Mouse (Mus musculus): Measurements from ENCODE around the gene Cdhr3. TPM values are rescaled to one million over a fixed set of nuclear protein-coding genes. Genes with fewer than 3 reads are reported as not detected.
A peak's percentile ranks its signal among the peaks of the same experiment; 100 is the strongest.

The Cdhr3 gene
- total RNA-seq (2021): 1 to 10 TPM; 2.1 to 2.7 TPM
- long read RNA-seq, experiment 1: 0 reads
- long read RNA-seq, experiment 2, partial matches to known transcripts: 2 of 2 reads
- long read RNA-seq, experiment 2, other reads (novel, unspliced or antisense): 0 of 2 reads

DNA sequence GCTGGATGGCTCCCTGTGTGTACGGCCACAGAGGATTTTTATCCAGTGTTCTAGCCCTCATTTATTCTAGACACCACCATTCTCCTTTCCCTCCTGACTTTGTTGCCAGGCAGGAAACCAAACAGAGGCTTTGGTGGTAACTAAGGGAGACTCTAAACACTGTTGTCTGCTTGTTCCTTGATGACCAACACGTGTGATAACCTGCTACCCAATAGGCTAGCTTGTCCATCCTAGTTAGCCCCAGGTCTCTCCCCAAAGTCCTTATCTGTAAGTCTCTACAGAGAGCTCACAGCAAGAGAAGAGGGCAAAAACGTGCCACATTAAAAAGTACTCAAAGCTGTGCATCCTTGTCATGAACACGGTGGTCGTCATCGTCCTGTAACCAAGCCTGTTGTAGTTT, at the start of gene Cdhr3:
TSS of gene Cdhr3 (minus strand) at position 101 of the 400 bp plus-strand sequence.
- Histone ChIP-seq H3K4me3 (no peak within 1 kb of the TSS), H3K27ac (no peak within 1 kb of the TSS)
- TF ChIP-seq CTCF (conservative IDR thresholded peaks at IDR 0.05): no peak
- DNase-seq (ENCODE audit: low spot score in 2 of 2): no peak

- Histone ChIP-seq H3K4me3 (no peak overlapping the region), H3K27ac (no peak overlapping the region)
- DNase-seq (ENCODE audit: low spot score in 2 of 2): no peak
- TF ChIP-seq CTCF (conservative IDR thresholded peaks at IDR 0.05): no peak
Measured at GRCm38 (mm10) chr12:33139083-33139482, 46.4 kb upstream of the Cdhr3 start.

DNA sequence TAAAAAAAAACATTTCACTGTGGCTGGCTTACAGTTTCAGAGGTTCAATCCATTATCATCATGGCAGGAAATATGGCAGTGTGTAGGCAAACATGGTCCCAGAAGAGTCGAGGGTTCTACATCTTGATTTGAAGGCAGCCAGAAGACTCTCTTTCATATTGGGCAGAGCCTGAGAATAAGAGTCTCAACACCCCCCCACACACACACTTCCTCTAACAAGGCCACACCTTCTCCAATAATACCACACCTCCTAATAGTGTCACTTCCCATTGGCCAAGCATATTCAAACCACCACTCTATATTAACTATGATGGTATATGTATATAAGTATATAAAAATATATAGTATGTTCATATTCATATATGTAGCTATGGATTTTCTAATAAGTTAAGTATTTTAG, 45.2 kb upstream of the Cdhr3 start:
- Histone ChIP-seq H3K4me3 (no peak overlapping the region), H3K27ac (no peak overlapping the region)
- no peak for TF ChIP-seq CTCF (conservative IDR thresholded peaks at IDR 0.05)
- DNase-seq (ENCODE audit: low spot score in 2 of 2): no peak

GRCm38 (mm10) chr12:33131796-33132195, 39.1 kb upstream of the Cdhr3 start:
- Histone ChIP-seq H3K4me3 (no peak overlapping the region), H3K27ac (peak overlapping the region; percentile 74)
- TF ChIP-seq CTCF (conservative IDR thresholded peaks at IDR 0.05): no peak
- no peak for DNase-seq (ENCODE audit: low spot score in 2 of 2)

DNA sequence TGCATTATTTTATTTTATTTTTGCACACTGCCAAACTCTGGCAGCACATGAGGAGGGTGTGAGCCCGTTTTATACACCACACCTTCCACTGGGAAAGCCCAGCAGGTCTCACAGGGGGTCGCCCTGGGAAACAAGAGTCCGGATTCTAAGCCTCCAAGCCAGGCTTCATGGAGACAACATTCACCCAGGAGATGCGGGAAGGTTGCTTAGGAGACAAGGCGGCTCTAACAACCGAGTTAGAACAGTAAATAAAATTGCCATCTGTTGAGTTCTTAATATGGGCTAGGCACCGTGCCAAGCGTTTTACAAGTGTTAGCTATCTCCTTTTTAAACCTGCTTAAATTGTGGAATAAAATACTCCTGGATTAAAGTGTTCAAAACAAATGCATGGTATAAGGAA, 37.7 kb upstream of the Cdhr3 start:
- no peak for TF ChIP-seq CTCF (conservative IDR thresholded peaks at IDR 0.05)
- Histone ChIP-seq H3K27ac (peak overlapping the region; percentile 94), H3K4me3 (peak overlapping the region; percentile 22; the same call in 1 of the 2 replicates)
- DNase-seq (ENCODE audit: low spot score in 2 of 2): peak; percentile 65 to 80

DNA sequence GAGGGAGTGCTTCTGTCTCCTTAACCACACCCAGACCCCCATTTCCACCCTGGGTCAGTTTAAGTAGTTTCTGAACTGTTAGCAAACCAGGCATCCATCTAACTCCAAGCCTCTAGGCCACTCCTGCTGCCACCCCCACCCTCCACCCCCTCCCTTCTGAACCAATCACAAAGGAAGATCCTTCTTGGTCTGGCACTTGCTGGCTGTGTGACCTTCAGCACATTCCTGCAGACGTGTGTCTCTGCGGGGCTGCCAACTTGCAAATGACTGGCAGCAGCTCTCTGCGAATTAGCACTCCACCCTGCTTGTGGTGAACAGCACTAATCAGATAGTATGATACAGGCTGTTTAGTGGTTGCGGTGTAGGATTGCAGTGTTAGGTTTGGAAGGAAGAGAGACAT, 36.7 kb upstream of the Cdhr3 start:
- no peak for DNase-seq (ENCODE audit: low spot score in 2 of 2)
- peak overlapping the region; percentile 71 for H3K27ac ChIP-seq
- H3K4me3 ChIP-seq: no peak overlapping the region
- TF ChIP-seq CTCF (conservative IDR thresholded peaks at IDR 0.05): no peak

GRCm38 (mm10) chr12:33128702-33129101, 36.0 kb upstream of the Cdhr3 start:
- Histone ChIP-seq H3K4me3 (no peak overlapping the region), H3K27ac (peak overlapping the region; percentile 71)
- TF ChIP-seq CTCF (conservative IDR thresholded peaks at IDR 0.05): no peak
- no peak for DNase-seq (ENCODE audit: low spot score in 2 of 2)

DNA sequence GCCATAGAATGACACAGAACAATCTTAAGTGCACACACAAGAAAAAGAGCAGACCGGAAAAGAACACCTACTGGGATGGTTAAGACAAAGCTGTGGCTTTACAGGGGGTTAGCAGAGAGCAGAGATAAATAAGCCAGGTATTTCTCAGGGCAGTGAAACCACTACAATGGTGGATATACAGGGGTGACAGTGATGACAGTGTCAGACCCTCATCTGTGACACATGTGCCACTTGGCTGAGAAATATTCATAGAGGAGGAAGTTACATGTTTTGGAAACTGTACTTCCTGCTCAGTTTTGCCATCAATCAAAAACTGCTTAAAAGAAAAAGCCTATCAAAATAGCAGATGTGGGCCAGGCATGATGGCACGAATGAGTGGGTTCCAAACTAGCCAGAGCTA, 35.4 kb upstream of the Cdhr3 start:
- TF ChIP-seq CTCF (conservative IDR thresholded peaks at IDR 0.05): no peak
- no peak for DNase-seq (ENCODE audit: low spot score in 2 of 2)

DNA sequence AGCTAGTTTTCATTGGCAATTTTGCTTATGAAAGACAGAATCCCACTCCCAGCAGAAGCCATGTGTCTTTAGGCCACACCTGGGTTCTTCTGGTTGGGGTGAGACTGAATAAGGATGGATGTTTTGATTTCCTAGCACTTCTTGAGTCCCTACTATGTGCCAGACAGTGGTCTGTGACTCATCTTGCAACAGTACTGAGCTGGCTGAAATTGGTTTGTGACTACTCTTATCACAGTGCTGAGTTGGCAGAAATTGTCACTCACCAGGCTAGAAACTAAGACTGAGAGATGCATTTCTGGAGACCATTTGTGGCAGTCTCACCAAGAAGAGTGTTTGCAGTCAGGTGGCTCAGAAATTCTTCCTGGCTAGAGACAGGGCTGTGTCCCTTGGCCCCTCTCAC, 33.6 kb upstream of the Cdhr3 start:
- Histone ChIP-seq H3K27ac (no peak overlapping the region; the same call in 1 of the 2 replicates), H3K4me3 (no peak overlapping the region)
- DNase-seq (ENCODE audit: low spot score in 2 of 2): no peak
- no peak for TF ChIP-seq CTCF (conservative IDR thresholded peaks at IDR 0.05)

More for the DNA sequence above, 35.4 kb upstream of the Cdhr3 start:
- Histone ChIP-seq H3K27ac (no peak overlapping the region), H3K4me3 (no peak overlapping the region)

GRCm38 (mm10) chr12:33125594-33126227, 33.0 kb upstream of the Cdhr3 start:
- DNase-seq (ENCODE audit: low spot score in 2 of 2): no peak
- Histone ChIP-seq H3K27ac (peak overlapping the region; percentile 55; the same call in 1 of the 2 replicates), H3K4me3 (no peak overlapping the region)
- no peak for TF ChIP-seq CTCF (conservative IDR thresholded peaks at IDR 0.05)

DNA sequence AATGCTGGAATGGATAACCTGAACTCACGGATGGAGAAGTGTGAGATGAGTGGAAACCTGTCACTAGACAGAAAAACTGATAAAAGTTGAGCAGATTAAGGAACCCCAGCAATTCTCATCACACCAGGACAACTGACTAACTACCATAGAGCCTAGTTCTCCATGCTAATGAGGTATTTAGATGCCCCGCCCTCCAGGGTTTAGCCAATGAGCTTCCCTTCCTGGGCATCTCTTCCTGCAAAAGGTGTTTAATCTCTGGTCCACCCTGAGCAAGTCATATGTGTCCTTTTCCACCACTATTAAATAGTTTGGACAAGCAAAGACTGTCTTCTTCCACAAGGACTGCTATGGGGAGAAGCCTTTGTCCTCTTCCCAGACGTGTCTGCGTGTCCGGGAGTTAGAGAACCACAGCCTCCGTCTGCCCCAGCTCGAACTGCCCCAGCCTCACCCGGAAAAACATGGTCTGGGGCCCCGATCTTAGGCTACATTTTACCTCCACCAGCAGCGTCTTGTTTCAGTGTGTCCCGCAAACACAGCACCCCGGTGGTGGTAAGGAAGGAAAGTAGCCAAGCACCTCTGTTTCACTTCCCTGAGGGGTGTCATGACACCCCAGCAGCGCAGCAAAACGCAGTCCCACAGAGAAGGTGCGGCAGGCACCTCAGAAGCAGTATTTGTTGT, 26.1 kb upstream of the Cdhr3 start:
- Histone ChIP-seq H3K27ac (no peak overlapping the region), H3K4me3 (no peak overlapping the region)
- no peak for DNase-seq (ENCODE audit: low spot score in 2 of 2)
- TF ChIP-seq CTCF (conservative IDR thresholded peaks at IDR 0.05): no peak

DNA sequence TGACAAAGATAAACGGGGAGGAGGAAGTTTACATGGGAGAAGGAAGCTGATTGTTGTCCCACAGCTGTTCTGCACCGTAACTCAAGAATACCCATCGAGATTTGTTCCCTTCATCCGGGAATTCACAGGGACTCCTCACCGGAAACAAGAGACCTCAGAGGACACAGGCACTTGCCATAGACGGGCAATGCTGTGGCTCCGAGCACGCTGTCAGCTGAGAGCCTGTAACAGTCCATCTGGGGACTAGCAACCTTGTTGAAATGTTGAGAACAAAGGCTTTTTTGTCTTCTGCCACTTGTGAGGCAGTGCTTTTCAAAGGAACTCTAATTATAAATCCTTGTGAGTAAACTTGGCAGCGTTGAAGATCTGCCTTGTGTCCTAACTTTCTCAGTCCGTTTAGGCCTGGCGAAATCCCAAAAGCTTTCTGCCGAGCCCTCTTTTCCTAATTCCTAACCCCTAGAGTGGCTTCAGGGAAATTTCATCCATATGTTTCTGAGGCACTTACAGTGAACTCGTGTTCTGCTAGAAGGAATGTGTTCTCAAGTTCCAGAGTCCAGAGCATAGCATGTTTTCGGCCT, 18.3 kb upstream of the Cdhr3 start:
- TF ChIP-seq CTCF (conservative IDR thresholded peaks at IDR 0.05): no peak
- no peak overlapping the region; the same call in 1 of the 2 replicates for H3K4me3 ChIP-seq
- peak overlapping the region; percentile 75 for H3K27ac ChIP-seq
- no peak for DNase-seq (ENCODE audit: low spot score in 2 of 2)

DNA sequence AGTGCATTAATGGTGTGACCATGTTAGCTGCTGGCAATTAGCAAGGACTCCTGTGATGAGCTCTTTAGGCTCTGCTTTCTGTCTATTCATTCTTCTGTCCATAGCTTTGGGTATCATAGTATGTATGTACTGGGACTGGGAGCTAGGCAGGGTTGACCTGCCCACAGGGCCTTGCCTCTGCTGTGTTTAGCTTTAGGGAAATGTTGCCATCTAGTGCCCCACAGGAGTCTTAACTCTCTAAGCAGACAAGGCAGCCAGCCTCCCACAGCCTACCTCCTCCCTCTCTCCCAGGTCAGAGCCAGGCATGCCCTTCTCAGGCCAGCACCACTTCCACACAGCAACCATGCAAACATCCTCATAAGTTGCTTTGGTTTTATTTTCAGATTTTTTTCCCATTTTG, 16.9 kb upstream of the Cdhr3 start:
- Histone ChIP-seq H3K4me3 (no peak overlapping the region), H3K27ac (no peak overlapping the region)
- DNase-seq (ENCODE audit: low spot score in 2 of 2): peak in 1 of 2 experiments; percentile 56
- TF ChIP-seq CTCF (conservative IDR thresholded peaks at IDR 0.05): peak; percentile 85
